Comparison of ENCODE assay signal across 9 mouse cellular contexts in genomic region chr10:21996660-21997447, GRCm38 (mm10).
DNase-seq lines count a peak whose midpoint lies in the region; ATAC-seq and TF ChIP-seq lines count a peak whose summit lies in the region.
"Had no signal": no experiment of that assay in that cellular context is flagged by ENCODE, and none has a peak within 500 bp of the region (broad histone marks: within the 10 kb centered on the region; RNA-seq: fewer than 3 reads in every experiment).

No protein-coding gene starts in this region.

- peaks cover 42% of the 10 kb centered on the region for H3K4me1 ChIP-seq in hindbrain, embryonic 13.5 days (replicated peaks)
- H3K4me1 ChIP-seq in hindbrain, embryonic 12.5 days, result peaks cover 15% of the 10 kb centered on the region
- peaks cover 6% of the 10 kb centered on the region for H3K4me1 ChIP-seq in neural tube, embryonic 11.5 days (ENCODE audit: control insufficient read depth, insufficient read depth, low read length)
- peaks cover 29% of the 10 kb centered on the region for H3K4me1 ChIP-seq in neural tube, embryonic 15.5 days
- H3K4me1 ChIP-seq in stomach, postnatal 0 days (replicated peaks; ENCODE audit: control insufficient read depth, insufficient read depth), result peaks cover 4% of the 10 kb centered on the region; the same call in 1 of the 2 replicates

- no peak overlapping the region for H3K9ac ChIP-seq in hindbrain, embryonic 13.5 days
- no peak overlapping the region for H3K9ac ChIP-seq in hindbrain, embryonic 12.5 days
- H3K9ac ChIP-seq in neural tube, embryonic 11.5 days (ENCODE audit: low read length), result peak overlapping the region; percentile 18; the same call in 1 of the 2 replicates
- H3K9ac ChIP-seq in neural tube, embryonic 15.5 days (replicated peaks), result no peak overlapping the region
- 0 out of 2 replicates have a peak overlapping the region, but pooled peaks have one; percentile 13 for H3K9ac ChIP-seq in stomach, postnatal 0 days (ENCODE audit: low read length)
- H3K9ac ChIP-seq: forebrain, embryonic 12.5 days had no signal

- TF ChIP-seq EP300 in stomach, postnatal 0 days (optimal IDR thresholded peaks at IDR 0.05), result no peak

- H3K36me3 ChIP-seq in hindbrain, embryonic 13.5 days, result peaks cover 25% of the 10 kb centered on the region
- H3K36me3 ChIP-seq in hindbrain, embryonic 12.5 days, result peaks cover 16% of the 10 kb centered on the region; the same call in 1 of the 2 replicates
- H3K36me3 ChIP-seq in neural tube, embryonic 11.5 days (ENCODE audit: control insufficient read depth, insufficient read depth, low read length), result no peaks in the 10 kb centered on the region
- peaks cover 27% of the 10 kb centered on the region for H3K36me3 ChIP-seq in neural tube, embryonic 15.5 days
- H3K36me3 ChIP-seq in stomach, postnatal 0 days (ENCODE audit: control insufficient read depth, insufficient read depth, low read length), result peaks cover 21% of the 10 kb centered on the region; the same call in 1 of the 2 replicates

- H3K27ac ChIP-seq in hindbrain, embryonic 13.5 days, result no peak overlapping the region
- no peak overlapping the region for H3K27ac ChIP-seq in hindbrain, embryonic 12.5 days
- no peak overlapping the region for H3K27ac ChIP-seq in neural tube, embryonic 11.5 days (ENCODE audit: low read depth, low read length)
- no peak overlapping the region for H3K27ac ChIP-seq in neural tube, embryonic 15.5 days (replicated peaks)
- no peak overlapping the region for H3K27ac ChIP-seq in stomach, postnatal 0 days (replicated peaks)
- H3K27ac ChIP-seq: forebrain, embryonic 12.5 days had no signal

- peak overlapping the region; percentile 23 for H3K4me2 ChIP-seq in hindbrain, embryonic 13.5 days
- H3K4me2 ChIP-seq in hindbrain, embryonic 12.5 days (replicated peaks), result no peak overlapping the region
- H3K4me2 ChIP-seq in neural tube, embryonic 11.5 days (ENCODE audit: low read depth), result no peak overlapping the region
- H3K4me2 ChIP-seq in neural tube, embryonic 15.5 days, result no peak overlapping the region
- H3K4me2 ChIP-seq in stomach, postnatal 0 days (replicated peaks; ENCODE audit: low read depth), result peak overlapping the region; percentile 92
- H3K4me2 ChIP-seq: forebrain, embryonic 12.5 days had no signal

- no peak for ATAC-seq in hindbrain, embryonic 13.5 days (ENCODE audit: low FRiP score)
- ATAC-seq in hindbrain, embryonic 12.5 days (ENCODE audit: low FRiP score), result no peak
- no peak for ATAC-seq in neural tube, embryonic 11.5 days (ENCODE audit: insufficient read depth, low FRiP score, low TSS enrichment)
- ATAC-seq in neural tube, embryonic 15.5 days (ENCODE audit: low FRiP score), result no peak
- ATAC-seq in stomach, postnatal 0 days (ENCODE audit: low FRiP score, low TSS enrichment), result no peak

- no peak for TF ChIP-seq CTCF in stomach, postnatal 0 days (IDR thresholded peaks at IDR 0.05; ENCODE audit: low read depth)

- peaks cover 21% of the 10 kb centered on the region for H3K27me3 ChIP-seq in hindbrain, embryonic 13.5 days
- H3K27me3 ChIP-seq in hindbrain, embryonic 12.5 days, result peaks cover 12% of the 10 kb centered on the region
- 0 out of 2 replicates have a peak, but pooled peaks cover 9% of the 10 kb centered on the region for H3K27me3 ChIP-seq in neural tube, embryonic 11.5 days (ENCODE audit: control insufficient read depth, insufficient read depth, low read length)
- peaks cover 4% of the 10 kb centered on the region; the same call in 1 of the 2 replicates for H3K27me3 ChIP-seq in neural tube, embryonic 15.5 days (replicated peaks)
- no peaks in the 10 kb centered on the region for H3K27me3 ChIP-seq in stomach, postnatal 0 days (ENCODE audit: control insufficient read depth, insufficient read depth, low read length)

- DNase-seq in neural tube, embryonic 11.5 days (ENCODE audit: low spot score), result no peak
- DNase-seq in kidney, postnatal 10 days, result peak; percentile 10
- DNase-seq in stomach, postnatal 0 days (ENCODE audit: low spot score), result no peak
- no peak for DNase-seq in yolk sac, embryonic 10.5 days (ENCODE audit: low spot score)
- no peak for DNase-seq in adrenal gland, adult 18-20 months (ENCODE audit: low spot score in 2 of 2)

- WGBS in hindbrain, embryonic 13.5 days, result 93% methylated on average over 14 of the region's 14 CpGs
- 97% methylated on average over 14 of the region's 14 CpGs for WGBS in hindbrain, embryonic 12.5 days
- 94% methylated on average over 14 of the region's 14 CpGs for WGBS in neural tube, embryonic 11.5 days
- WGBS in neural tube, embryonic 15.5 days, result 93% methylated on average over 14 of the region's 14 CpGs
- 76% methylated on average over 14 of the region's 14 CpGs for WGBS in stomach, postnatal 0 days

- H3K9me3 ChIP-seq in hindbrain, embryonic 13.5 days, result no peaks in the 10 kb centered on the region
- H3K9me3 ChIP-seq in hindbrain, embryonic 12.5 days (replicated peaks), result no peaks in the 10 kb centered on the region
- H3K9me3 ChIP-seq in neural tube, embryonic 11.5 days (ENCODE audit: control insufficient read depth, low read length), result no peaks in the 10 kb centered on the region
- H3K9me3 ChIP-seq in neural tube, embryonic 15.5 days (replicated peaks), result no peaks in the 10 kb centered on the region
- H3K9me3 ChIP-seq in stomach, postnatal 0 days (ENCODE audit: control insufficient read depth, low read length), result no peaks in the 10 kb centered on the region
- H3K9me3 ChIP-seq: forebrain, embryonic 12.5 days had no signal

- no peak overlapping the region for H3K4me3 ChIP-seq in hindbrain, embryonic 13.5 days
- no peak overlapping the region for H3K4me3 ChIP-seq in hindbrain, embryonic 12.5 days
- no peak overlapping the region for H3K4me3 ChIP-seq in neural tube, embryonic 11.5 days (ENCODE audit: low read depth, low read length)
- no peak overlapping the region for H3K4me3 ChIP-seq in neural tube, embryonic 15.5 days (replicated peaks)
- H3K4me3 ChIP-seq in stomach, postnatal 0 days (ENCODE audit: low read depth, low read length), result peak overlapping the region; percentile 85
- H3K4me3 ChIP-seq: forebrain, embryonic 12.5 days had no signal

Comparison
In these comparisons a context has a peak if more than half of its experiments do, and no peak if none do; other contexts are left out.
1. H3K4me2 ChIP-seq: peak in hindbrain, embryonic 13.5 days (single experiment) and stomach, postnatal 0 days (single experiment); none in hindbrain, embryonic 12.5 days (single experiment), neural tube, embryonic 11.5 days (single experiment) and neural tube, embryonic 15.5 days (single experiment).
2. H3K9ac ChIP-seq: peak in neural tube, embryonic 11.5 days (single experiment) and stomach, postnatal 0 days (single experiment); none in hindbrain, embryonic 13.5 days (single experiment), hindbrain, embryonic 12.5 days (single experiment) and neural tube, embryonic 15.5 days (single experiment).